19 mouse cellular contexts compared by ENCODE assay signal in genomic region chr8:125763066-125763786, GRCm38 (mm10).
"Had no signal": no experiment of that assay in that cellular context is flagged by ENCODE, and none has a peak within 500 bp of the region (broad histone marks: within the 10 kb centered on the region; RNA-seq: fewer than 3 reads in every experiment).

No protein-coding gene starts in this region.

- H3K27me3 ChIP-seq: midbrain, embryonic 13.5 days; neural tube, embryonic 13.5 days had no signal

- H3K4me1 ChIP-seq: midbrain, embryonic 10.5 days; midbrain, embryonic 13.5 days; neural tube, embryonic 13.5 days had no signal

- H3K27ac ChIP-seq: left cerebral cortex, adult 2 months; midbrain, embryonic 10.5 days; midbrain, embryonic 13.5 days; neural tube, embryonic 13.5 days had no signal

- H3K9me3 ChIP-seq: midbrain, embryonic 13.5 days had no signal

- H3K9ac ChIP-seq: midbrain, embryonic 13.5 days; neural tube, embryonic 13.5 days had no signal

- ATAC-seq: intestine, embryonic 16.5 days; midbrain, embryonic 13.5 days; midbrain, embryonic 16.5 days had no signal

- H3K4me3 ChIP-seq: left cerebral cortex, adult 2 months; midbrain, embryonic 10.5 days; midbrain, embryonic 13.5 days; myocyte; neural tube, embryonic 13.5 days had no signal

- DNase-seq: kidney, adult 18-20 months; kidney, adult 9 months; kidney, postnatal 14 days; kidney, postnatal 4 days; layer of hippocampus, adult 9-11 months; lung, adult 18-20 months; lung, postnatal 14 days; lung, postnatal 4 days; retina, postnatal 1 day; right cerebral cortex, postnatal 25 days; thymus, adult 18-20 months; thymus, postnatal 4 days had no signal

- H3K4me2 ChIP-seq: midbrain, embryonic 13.5 days; neural tube, embryonic 13.5 days had no signal
